Mouse (Mus musculus) bone marrow macrophage, adult 2 months (primary cell): Measurements from ENCODE around the gene Tmem81.

Source experiments
- CTCF ChIP-seq: IDR thresholded peaks from 2 replicates; pipeline ENCODE4 v1.5.1; 2012; ENCODE audit warnings: low read depth, mild to moderate bottlenecking, low read length, moderate library complexity
- POLR2A ChIP-seq: IDR thresholded peaks from 2 replicates; pipeline ENCODE4 v1.6.1; 2012; ENCODE audit warnings: mild to moderate bottlenecking, low read depth, low read length, borderline replicate concordance

GRCm38 (mm10) chr1:132479438-132479837 lies 26.6 kb upstream of the Tmem81 start:
- TF ChIP-seq CTCF: no peak
- no peak for TF ChIP-seq POLR2A
